ENCODE assay signal across 8 mouse cellular contexts in genomic region chr10:98913961-98914809, GRCm38 (mm10). TPM values are rescaled to one million over a fixed set of nuclear protein-coding genes. Genes with fewer than 3 reads are reported as not detected.
DNase-seq lines count a peak whose midpoint lies in the region; ATAC-seq and TF ChIP-seq lines count a peak whose summit lies in the region.

TSS of gene Atp2b1 (plus strand) at chr10:98914406.

- H3K4me3 ChIP-seq in G1E (ENCODE audit: low read depth, low read length) = peak within 1 kb of the TSS; percentile 100
- peak within 1 kb of the TSS; percentile 93 for H3K4me3 ChIP-seq in forebrain, postnatal 0 days (ENCODE audit: low read depth, low read length)
- peak within 1 kb of the TSS; percentile 92 for H3K4me3 ChIP-seq in lung, embryonic 15.5 days

- H3K27ac ChIP-seq in forebrain, postnatal 0 days (ENCODE audit: low read depth, low read length) = peak within 1 kb of the TSS; percentile 99
- H3K27ac ChIP-seq in lung, embryonic 15.5 days = peak within 1 kb of the TSS; percentile 99

- no peaks in the 10 kb centered on the region for H3K27me3 ChIP-seq in G1E (ENCODE audit: insufficient read depth, low read length)
- no peaks in the 10 kb centered on the region for H3K27me3 ChIP-seq in forebrain, postnatal 0 days (ENCODE audit: insufficient read depth, low read length)
- no peaks in the 10 kb centered on the region for H3K27me3 ChIP-seq in lung, embryonic 15.5 days

- H3K36me3 ChIP-seq in G1E (replicated peaks) = no peaks in the 10 kb centered on the region
- H3K36me3 ChIP-seq in forebrain, postnatal 0 days (ENCODE audit: insufficient read depth) = no peaks in the 10 kb centered on the region
- H3K36me3 ChIP-seq in lung, embryonic 15.5 days = no peaks in the 10 kb centered on the region

- TF ChIP-seq CTCF in G1E (IDR thresholded peaks at IDR 0.05; ENCODE audit: low read depth, low read length) = no peak
- peak; percentile 43; the same call in 1 of the 2 replicates for TF ChIP-seq CTCF in forebrain, postnatal 0 days (IDR thresholded peaks at IDR 0.05; ENCODE audit: low read depth)

- peak; percentile 82 for ATAC-seq in G1E (ENCODE audit: extremely low read depth, insufficient number of reproducible peaks, low FRiP score, poor library complexity, severe bottlenecking)
- peak; percentile 93 for ATAC-seq in forebrain, postnatal 0 days
- ATAC-seq in lung, embryonic 15.5 days (ENCODE audit: borderline replicate concordance, extremely low read depth, low FRiP score, low TSS enrichment) = peak; percentile 95

- under 1% methylated on average over 81 of the region's 120 CpGs for WGBS in forebrain, postnatal 0 days
- WGBS in lung, embryonic 15.5 days = under 1% methylated on average over 96 of the region's 120 CpGs

- no peaks in the 10 kb centered on the region for H3K9me3 ChIP-seq in G1E (replicated peaks)
- H3K9me3 ChIP-seq in forebrain, postnatal 0 days (ENCODE audit: low read length) = no peaks in the 10 kb centered on the region
- H3K9me3 ChIP-seq in lung, embryonic 15.5 days = no peaks in the 10 kb centered on the region

- H3K9ac ChIP-seq in forebrain, postnatal 0 days = peak within 1 kb of the TSS; percentile 97
- peak within 1 kb of the TSS; percentile 88 for H3K9ac ChIP-seq in lung, embryonic 15.5 days

- H3K4me1 ChIP-seq in G1E (ENCODE audit: insufficient read depth, low read depth, low read length) = peaks cover 31% of the 10 kb centered on the region
- H3K4me1 ChIP-seq in forebrain, postnatal 0 days (ENCODE audit: insufficient read depth) = peaks cover 10% of the 10 kb centered on the region
- peaks cover 18% of the 10 kb centered on the region for H3K4me1 ChIP-seq in lung, embryonic 15.5 days

- peak; percentile 96 for DNase-seq in G1E (ENCODE audit: low spot score)
- peak; percentile 93 to 95 for DNase-seq in cerebellum, adult 18-20 months
- DNase-seq in forebrain, postnatal 0 days = peak; percentile 98
- peak; percentile 96 for DNase-seq in heart, postnatal 4 days
- DNase-seq in layer of hippocampus, adult 8-10 months (ENCODE audit: low spot score in 2 of 2) = peak; percentile 91 to 92
- peak; percentile 93 for DNase-seq in ovary, adult 18-20 months (ENCODE audit: low spot score)
- peak; percentile 97 for DNase-seq in thymus, postnatal 0 days (ENCODE audit: low spot score)

- H3K4me2 ChIP-seq in forebrain, postnatal 0 days (ENCODE audit: low read depth) = peak within 1 kb of the TSS; percentile 84
- H3K4me2 ChIP-seq in lung, embryonic 15.5 days = peak within 1 kb of the TSS; percentile 76

RNA-seq across cellular contexts. Expression of gene Atp2b1, which starts in this region (rescaled TPM):
- total RNA-seq in G1E (2014; fragmentation: Nextera tagmentation) (118 and 160 TPM in 2 replicates), G1E (2017) (55.4 and 65.1 TPM in 2 replicates)
- 18.1 and 18.5 TPM in 2 replicates for polyA plus RNA-seq in G1E (2012)
- 200 and 203 TPM in 2 replicates for total RNA-seq in forebrain, postnatal 0 days (2014; rRNA removed)
- 214 and 319 TPM in 2 replicates for polyA plus RNA-seq in forebrain, postnatal 0 days (2015; fragmentation: Nextera tagmentation; extraction: Ambion mirVana)
- total RNA-seq in heart, postnatal 4 days (2021) = 10 to 100 TPM; 82.7 to 83.4 TPM
- total RNA-seq in layer of hippocampus, adult 8-10 months (2022) = 100 to 1,000 TPM; 803 to 978 (median 924) TPM
- 181 and 199 TPM in 2 replicates for polyA plus RNA-seq in lung, embryonic 15.5 days (2015; fragmentation: Nextera tagmentation; extraction: Ambion mirVana)
- 65.8 and 79.8 TPM in 2 replicates for polyA plus RNA-seq in thymus, postnatal 0 days (2015; fragmentation: Nextera tagmentation; extraction: Ambion mirVana)

Comparison
In these comparisons a context has a peak if more than half of its experiments do, and no peak if none do; other contexts are left out.
1. Peak in every context shown above with its lines: DNase-seq, ATAC-seq, H3K4me3 ChIP-seq and H3K27ac ChIP-seq.